In the genomic region with DNA sequence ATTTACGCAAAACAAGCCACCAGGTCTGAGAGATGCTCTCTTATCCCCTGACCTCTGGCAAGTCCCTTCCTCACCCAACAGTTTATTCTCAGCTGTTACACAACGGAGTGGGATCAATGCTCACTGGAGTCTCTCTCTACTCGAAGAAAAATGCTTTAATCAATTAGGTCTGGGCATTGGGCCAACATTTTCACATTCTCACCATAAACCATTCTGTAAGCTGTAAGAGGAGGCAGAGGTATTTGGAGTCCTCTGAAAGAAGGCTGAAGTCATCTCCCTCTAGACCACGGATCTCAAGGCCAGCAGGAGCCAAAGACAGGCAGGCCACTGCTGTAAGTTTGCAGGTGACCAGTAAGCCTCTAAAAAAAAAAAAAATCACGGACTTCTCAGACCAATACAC, we compare ENCODE assay signal across 15 mouse cellular contexts. TPM values are rescaled to one million over a fixed set of nuclear protein-coding genes. Genes with fewer than 3 reads are reported as not detected.
DNase-seq lines count a peak whose midpoint lies in the region; ATAC-seq lines count a peak whose summit lies in the region.
"Had no signal": no experiment of that assay in that cellular context is flagged by ENCODE, and none has a peak within 500 bp of the region (broad histone marks: within the 10 kb centered on the region; RNA-seq: fewer than 3 reads in every experiment).

No protein-coding gene starts in this region.

- no peak overlapping the region for H3K4me3 ChIP-seq in limb, embryonic 13.5 days
- no peak overlapping the region for H3K4me3 ChIP-seq in limb, embryonic 10.5 days
- no peak overlapping the region for H3K4me3 ChIP-seq in embryonic facial prominence, embryonic 14.5 days (ENCODE audit: low read depth, low read length)
- H3K4me3 ChIP-seq in midbrain, embryonic 14.5 days (replicated peaks; ENCODE audit: low read depth, low read length), result no peak overlapping the region
- H3K4me3 ChIP-seq: heart, embryonic 12.5 days had no signal

- no peaks in the 10 kb centered on the region for H3K36me3 ChIP-seq in limb, embryonic 13.5 days
- no peaks in the 10 kb centered on the region for H3K36me3 ChIP-seq in limb, embryonic 10.5 days
- no peaks in the 10 kb centered on the region for H3K36me3 ChIP-seq in embryonic facial prominence, embryonic 14.5 days (ENCODE audit: control insufficient read depth, insufficient read depth, low read length)
- no peaks in the 10 kb centered on the region for H3K36me3 ChIP-seq in midbrain, embryonic 14.5 days (ENCODE audit: control insufficient read depth, insufficient read depth, low read length)
- H3K36me3 ChIP-seq: heart, embryonic 12.5 days had no signal

- H3K4me1 ChIP-seq in limb, embryonic 13.5 days, result peaks cover 23% of the 10 kb centered on the region
- H3K4me1 ChIP-seq in limb, embryonic 10.5 days, result peaks cover 10% of the 10 kb centered on the region
- H3K4me1 ChIP-seq in embryonic facial prominence, embryonic 14.5 days (ENCODE audit: control insufficient read depth, insufficient read depth, low read length), result peaks cover 14% of the 10 kb centered on the region; the same call in 1 of the 2 replicates
- H3K4me1 ChIP-seq in midbrain, embryonic 14.5 days (ENCODE audit: control insufficient read depth, insufficient read depth, low read length), result peaks cover 24% of the 10 kb centered on the region

- no peak overlapping the region for H3K27ac ChIP-seq in limb, embryonic 13.5 days
- no peak overlapping the region for H3K27ac ChIP-seq in limb, embryonic 10.5 days
- peak overlapping the region; percentile 12; the same call in 1 of the 2 replicates for H3K27ac ChIP-seq in embryonic facial prominence, embryonic 14.5 days (replicated peaks; ENCODE audit: low read depth, low read length)
- peak overlapping the region; percentile 34 for H3K27ac ChIP-seq in midbrain, embryonic 14.5 days (replicated peaks; ENCODE audit: low read depth, low read length)
- H3K27ac ChIP-seq: liver, embryonic 14.5 days had no signal

- ATAC-seq in limb, embryonic 13.5 days (ENCODE audit: low FRiP score, low read depth), result 0 out of 2 replicates have a peak, but pooled peaks have one; percentile 24
- ATAC-seq in embryonic facial prominence, embryonic 14.5 days (ENCODE audit: low read depth), result peak; percentile 59; the same call in 1 of the 2 replicates
- ATAC-seq in midbrain, embryonic 14.5 days (ENCODE audit: low FRiP score, low TSS enrichment), result no peak
- no peak for ATAC-seq in monocyte, adult 5-6 weeks (replicated peaks; ENCODE audit: insufficient number of reproducible peaks, low FRiP score, low TSS enrichment, poor library complexity, severe bottlenecking)

- H3K9me3 ChIP-seq in limb, embryonic 13.5 days, result no peaks in the 10 kb centered on the region
- no peaks in the 10 kb centered on the region for H3K9me3 ChIP-seq in limb, embryonic 10.5 days (replicated peaks)
- no peaks in the 10 kb centered on the region for H3K9me3 ChIP-seq in embryonic facial prominence, embryonic 14.5 days (ENCODE audit: control insufficient read depth, low read length)
- no peaks in the 10 kb centered on the region for H3K9me3 ChIP-seq in midbrain, embryonic 14.5 days (ENCODE audit: control insufficient read depth, low read length)
- H3K9me3 ChIP-seq: heart, embryonic 12.5 days had no signal

- H3K4me2 ChIP-seq in limb, embryonic 13.5 days (replicated peaks), result no peak overlapping the region
- no peak overlapping the region for H3K4me2 ChIP-seq in embryonic facial prominence, embryonic 14.5 days (ENCODE audit: low read depth, low read length)
- no peak overlapping the region for H3K4me2 ChIP-seq in midbrain, embryonic 14.5 days (ENCODE audit: low read length)
- H3K4me2 ChIP-seq: heart, embryonic 12.5 days had no signal

- 0 out of 2 replicates have a peak, but pooled peaks cover 6% of the 10 kb centered on the region for H3K27me3 ChIP-seq in limb, embryonic 13.5 days
- H3K27me3 ChIP-seq in limb, embryonic 10.5 days (ENCODE audit: low read depth, poor library complexity, severe bottlenecking), result 0 out of 2 replicates have a peak, but pooled peaks cover 5% of the 10 kb centered on the region
- H3K27me3 ChIP-seq in embryonic facial prominence, embryonic 14.5 days (replicated peaks; ENCODE audit: control insufficient read depth, insufficient read depth, low read length), result no peaks in the 10 kb centered on the region
- H3K27me3 ChIP-seq in midbrain, embryonic 14.5 days (ENCODE audit: control insufficient read depth, insufficient read depth, low read length), result no peaks in the 10 kb centered on the region

- DNase-seq in limb, embryonic 10.5 days (ENCODE audit: low spot score), result no peak
- peak; percentile 79 for DNase-seq in NIH3T3 (ENCODE audit: low read depth)
- DNase-seq in embryonic facial prominence, embryonic 14.5 days (ENCODE audit: low spot score), result peak; percentile 83
- DNase-seq in midbrain, embryonic 14.5 days, result peak; percentile 70
- no peak for DNase-seq in spleen, postnatal 10 days (ENCODE audit: low spot score in 2 of 2)
- DNase-seq: cerebellum, adult 11 months; heart, postnatal 4 days; lung, postnatal 4 days; spleen, adult 18-20 months; thymus, postnatal 14 days had no signal

- 32% methylated on average over 5 of the region's 5 CpGs for WGBS in limb, embryonic 13.5 days
- WGBS in limb, embryonic 10.5 days, result 76% methylated on average over 5 of the region's 5 CpGs
- WGBS in embryonic facial prominence, embryonic 14.5 days, result 22% methylated on average over 5 of the region's 5 CpGs
- WGBS in midbrain, embryonic 14.5 days, result 47% methylated on average over 5 of the region's 5 CpGs

- H3K9ac ChIP-seq in limb, embryonic 13.5 days, result no peak overlapping the region
- no peak overlapping the region for H3K9ac ChIP-seq in embryonic facial prominence, embryonic 14.5 days (ENCODE audit: low read depth, low read length)
- H3K9ac ChIP-seq in midbrain, embryonic 14.5 days (replicated peaks; ENCODE audit: low read length), result no peak overlapping the region
- H3K9ac ChIP-seq: heart, embryonic 12.5 days; liver, embryonic 14.5 days had no signal

RNA-seq across cellular contexts. Expression of gene Aipl1, which starts 26.9 kb away (rescaled TPM):
- 0.27 and 0.33 TPM in 2 replicates for polyA plus RNA-seq in limb, embryonic 13.5 days (2015; fragmentation: Nextera tagmentation; extraction: Ambion mirVana)
- polyA plus RNA-seq in limb, embryonic 10.5 days (2016; fragmentation: Nextera tagmentation; extraction: Ambion mirVana), result 0.33 and 0.39 TPM in 2 replicates
- 0.11 and 0.42 TPM in 2 replicates for polyA plus RNA-seq in embryonic facial prominence, embryonic 14.5 days (2014; fragmentation: Nextera tagmentation; extraction: Ambion mirVana)
- 0.23 and 0.29 TPM in 2 replicates for polyA plus RNA-seq in midbrain, embryonic 14.5 days (2014; fragmentation: Nextera tagmentation; extraction: Ambion mirVana)
- 0.67 TPM in 1 of 3 replicates, not detected in the others for total RNA-seq in monocyte, adult 5-6 weeks (2017)
- total RNA-seq: layer of hippocampus, adult 18-20 months had no signal

RNA-seq across cellular contexts. Expression of gene Pimreg, which starts 31.5 kb away (rescaled TPM):
- polyA plus RNA-seq in limb, embryonic 13.5 days (2015; fragmentation: Nextera tagmentation; extraction: Ambion mirVana), result 99.8 and 103 TPM in 2 replicates
- polyA plus RNA-seq in limb, embryonic 10.5 days (2016; fragmentation: Nextera tagmentation; extraction: Ambion mirVana), result 192 and 213 TPM in 2 replicates
- polyA plus RNA-seq in embryonic facial prominence, embryonic 14.5 days (2014; fragmentation: Nextera tagmentation; extraction: Ambion mirVana), result 77.9 and 92.6 TPM in 2 replicates
- 26.5 and 39.3 TPM in 2 replicates for polyA plus RNA-seq in midbrain, embryonic 14.5 days (2014; fragmentation: Nextera tagmentation; extraction: Ambion mirVana)
- total RNA-seq in monocyte, adult 5-6 weeks (2017), result not detected in 3 replicates
- total RNA-seq: layer of hippocampus, adult 18-20 months had no signal

Comparison
In these comparisons a context has a peak if more than half of its experiments do, and no peak if none do; other contexts are left out.
1. ATAC-seq: peak in limb, embryonic 13.5 days (single experiment) and embryonic facial prominence, embryonic 14.5 days (single experiment); none in midbrain, embryonic 14.5 days (single experiment) and monocyte, adult 5-6 weeks (single experiment).
2. H3K27ac ChIP-seq: peak in embryonic facial prominence, embryonic 14.5 days (single experiment) and midbrain, embryonic 14.5 days (single experiment); none in limb, embryonic 13.5 days (single experiment) and limb, embryonic 10.5 days (single experiment).
3. DNase-seq: peak in NIH3T3 (single experiment), embryonic facial prominence, embryonic 14.5 days (single experiment) and midbrain, embryonic 14.5 days (single experiment); none in limb, embryonic 10.5 days (single experiment) and spleen, postnatal 10 days (0 of 2).